Mouse (Mus musculus) liver, adult 2 months (tissue): ENCODE measurements around the gene Cxcl1.

Source experiments
- CTCF ChIP-seq: fragments of 200-500 bp; IDR thresholded peaks from 2 replicates; pipeline ENCODE4 v1.5.1; 2011; ENCODE audit warnings: low read depth, low read length, control low read depth
- POLR2A ChIP-seq: fragments of 200-500 bp; IDR thresholded peaks from 2 replicates; pipeline ENCODE4 v1.6.1; 2011; ENCODE audit warnings: low read length, control low read depth; ENCODE audit not compliant: insufficient read depth; ENCODE audit errors: extremely low read depth

- TF ChIP-seq POLR2A (no peak), CTCF (no peak)
These were observed 12.4 kb downstream of the Cxcl1 start, which contains the start of gene Cxcl2 for GRCm38 (mm10) chr5:90903339-90904020.
